Mouse (Mus musculus) myocyte (in vitro differentiated cells): ENCODE measurements around the gene Usp46. TPM values are rescaled to one million over a fixed set of nuclear protein-coding genes. Genes with fewer than 3 reads are reported as not detected.

Experiments
- H3K27me3 ChIP-seq: one replicate; pipeline ENCODE4 v1.6.1; 2011; ENCODE audit not compliant: control insufficient read depth, insufficient read depth, insufficient read length
- H3K36me3 ChIP-seq: one replicate; pipeline ENCODE4 v1.6.1; 2011; ENCODE audit not compliant: control insufficient read depth, insufficient read depth
- H3K4me2 ChIP-seq: one replicate; pipeline ENCODE4 v1.6.1; 2011; ENCODE audit warnings: low read depth, control low read depth
- H3K4me3 ChIP-seq: one replicate; pipeline ENCODE4 v1.5.1; 2011; ENCODE audit warnings: mild to moderate bottlenecking, control low read depth, moderate library complexity
- H3K79me2 ChIP-seq: one replicate; pipeline ENCODE4 v1.6.1; 2011; ENCODE audit not compliant: control insufficient read depth, insufficient read depth
- H3ac ChIP-seq: one replicate; pipeline ENCODE4 v1.6.1; 2011; ENCODE audit not compliant: control insufficient read depth, insufficient read length
- CEBPB ChIP-seq: IDR thresholded peaks from 2 replicates; pipeline ENCODE4 v1.6.1; 2011; ENCODE audit warnings: mild to moderate bottlenecking, moderate library complexity; ENCODE audit not compliant: poor library complexity, insufficient read depth, severe bottlenecking
- E2F4 ChIP-seq: IDR thresholded peaks from one replicate; pipeline ENCODE4 v1.6.1; 2011; ENCODE audit warnings: mild to moderate bottlenecking, control low read depth, moderate library complexity; ENCODE audit not compliant: insufficient read depth
- MAX ChIP-seq: IDR thresholded peaks from one replicate; pipeline ENCODE4 v1.6.1; 2011; ENCODE audit warnings: low read depth, mild to moderate bottlenecking, control low read depth
- MYOD1 ChIP-seq, 3 experiments: IDR thresholded peaks; one replicate each; pipeline ENCODE4 v1.6.1; 2011; ENCODE audit warnings: control low read depth in 2 of 3, low read depth in 2 of 3, mild to moderate bottlenecking in 2 of 3, moderate library complexity in 1 of 3; ENCODE audit not compliant: insufficient read length in 2 of 3, control insufficient read depth in 1 of 3
- MYOG ChIP-seq, 3 experiments: IDR thresholded peaks; one replicate each; pipeline ENCODE4 v1.6.1; 2011; ENCODE audit warnings: control low read depth in 2 of 3, low read depth in 2 of 3, mild to moderate bottlenecking in 2 of 3; ENCODE audit not compliant: insufficient read length in 2 of 3, control insufficient read depth in 1 of 3, insufficient read depth in 1 of 3
- POLR2A ChIP-seq: IDR thresholded peaks from one replicate; pipeline ENCODE4 v1.6.1; 2011; ENCODE audit warnings: low read depth, mild to moderate bottlenecking, control low read depth, moderate library complexity; ENCODE audit not compliant: insufficient read length
- POLR2AphosphoS2 ChIP-seq: IDR thresholded peaks from one replicate; pipeline ENCODE4 v1.6.1; 2011; ENCODE audit warnings: low read depth, control low read depth; ENCODE audit not compliant: insufficient read length
- REST ChIP-seq: IDR thresholded peaks from one replicate; pipeline ENCODE4 v1.6.1; 2011; ENCODE audit warnings: mild to moderate bottlenecking, control low read depth, moderate library complexity; ENCODE audit not compliant: insufficient read depth, insufficient read length
- SRF ChIP-seq: IDR thresholded peaks from one replicate; pipeline ENCODE4 v1.6.1; 2011; ENCODE audit warnings: low read depth; ENCODE audit not compliant: control insufficient read depth, insufficient read length
- TCF12 ChIP-seq: IDR thresholded peaks from one replicate; pipeline ENCODE4 v1.6.1; 2011; ENCODE audit warnings: mild to moderate bottlenecking, control low read depth; ENCODE audit not compliant: poor library complexity, insufficient read depth, severe bottlenecking
- TCF3 ChIP-seq: IDR thresholded peaks from one replicate; pipeline ENCODE4 v1.6.1; 2011; ENCODE audit warnings: low read depth, control low read depth; ENCODE audit not compliant: insufficient read length
- USF1 ChIP-seq: IDR thresholded peaks from one replicate; pipeline ENCODE4 v1.6.1; 2011; ENCODE audit warnings: low read depth, mild to moderate bottlenecking, control low read depth, moderate library complexity
- polyA plus RNA-seq: library from polyadenylated mRNA; unstranded; fragments of >200 nt; fragmentation: generic; extraction: Trizol; gene quantifications from one replicate; pipeline ENCODE4 v1.2.1, GENCODE M21; 2012; ENCODE audit warnings: missing spikeins

Gene Usp46
- polyA plus RNA-seq: 6.1 TPM

GRCm38 (mm10) chr5:74067831-74068713 lies at the start of gene Usp46:
TSS of gene Usp46 (minus strand) at chr5:74068431.
- Histone ChIP-seq H3K27me3 (no peaks in the 10 kb centered on the region), H3K4me3 (peak within 1 kb of the TSS; percentile 43), H3K36me3 (no peaks in the 10 kb centered on the region), H3K79me2 (peaks cover 4% of the 10 kb centered on the region), H3K4me2 (peak within 1 kb of the TSS; percentile 86), H3ac (peak within 1 kb of the TSS; percentile 98)
- no peak for TF ChIP-seq SRF
- TF ChIP-seq POLR2AphosphoS2: peak; percentile 98
- no peak for TF ChIP-seq USF1
- no peak for TF ChIP-seq TCF12
- TF ChIP-seq MYOD1 (IDR thresholded peaks at IDR 0.05; ENCODE audit: control insufficient read depth in 1 of 3, insufficient read length in 2 of 3, low read depth in 2 of 3): no peak
- no peak for TF ChIP-seq CEBPB
- TF ChIP-seq REST: peak; percentile 67
- TF ChIP-seq POLR2A: peak; percentile 97
- TF ChIP-seq MAX: no peak
- no peak for TF ChIP-seq E2F4
- TF ChIP-seq MYOG (IDR thresholded peaks at IDR 0.05; ENCODE audit: control insufficient read depth in 1 of 3, insufficient read depth in 1 of 3, insufficient read length in 2 of 3, low read depth in 2 of 3): no peak
- TF ChIP-seq TCF3: no peak

GRCm38 (mm10) chr5:74113961-74114689 lies 45.9 kb upstream of the Usp46 start:
- TF ChIP-seq MYOG (IDR thresholded peaks at IDR 0.05; ENCODE audit: control insufficient read depth in 1 of 3, insufficient read depth in 1 of 3, insufficient read length in 2 of 3, low read depth in 2 of 3): no peak
- TF ChIP-seq SRF: no peak
- TF ChIP-seq TCF3: no peak
- no peak for TF ChIP-seq POLR2AphosphoS2
- no peak for TF ChIP-seq MAX
- no peak for TF ChIP-seq CEBPB
- no peak for TF ChIP-seq USF1
- H3ac ChIP-seq: no peak overlapping the region
- no peaks in the 10 kb centered on the region for H3K36me3 ChIP-seq
- no peaks in the 10 kb centered on the region for H3K79me2 ChIP-seq
- H3K27me3 ChIP-seq: no peaks in the 10 kb centered on the region
- no peak overlapping the region for H3K4me3 ChIP-seq
- no peak overlapping the region for H3K4me2 ChIP-seq

GRCm38 (mm10) chr5:74105445-74105844 lies 37.2 kb upstream of the Usp46 start:
- H3K36me3 ChIP-seq: no peaks in the 10 kb centered on the region
- no peak overlapping the region for H3K4me3 ChIP-seq
- no peak overlapping the region for H3ac ChIP-seq
- TF ChIP-seq CEBPB: no peak
- no peak for TF ChIP-seq E2F4
- TF ChIP-seq USF1: no peak
- TF ChIP-seq POLR2AphosphoS2: no peak
- no peak for TF ChIP-seq MYOD1 (IDR thresholded peaks at IDR 0.05; ENCODE audit: control insufficient read depth in 1 of 3, insufficient read length in 2 of 3, low read depth in 2 of 3)
- TF ChIP-seq REST: no peak
- no peak for TF ChIP-seq SRF
- no peak for TF ChIP-seq MYOG (IDR thresholded peaks at IDR 0.05; ENCODE audit: control insufficient read depth in 1 of 3, insufficient read depth in 1 of 3, insufficient read length in 2 of 3, low read depth in 2 of 3)
- TF ChIP-seq POLR2A: no peak
- no peak for TF ChIP-seq TCF12
- no peak for TF ChIP-seq TCF3
- TF ChIP-seq MAX: no peak
- no peaks in the 10 kb centered on the region for H3K27me3 ChIP-seq
- no peaks in the 10 kb centered on the region for H3K79me2 ChIP-seq
- no peak overlapping the region for H3K4me2 ChIP-seq

GRCm38 (mm10) chr5:74101761-74102160 lies 33.5 kb upstream of the Usp46 start:
- Histone ChIP-seq H3K36me3 (no peaks in the 10 kb centered on the region), H3K27me3 (no peaks in the 10 kb centered on the region), H3K79me2 (no peaks in the 10 kb centered on the region), H3ac (no peak overlapping the region), H3K4me3 (no peak overlapping the region), H3K4me2 (no peak overlapping the region)
- TF ChIP-seq TCF12 (no peak), E2F4 (no peak), USF1 (no peak), TCF3 (no peak), POLR2A (no peak), SRF (no peak), MYOD1 (IDR thresholded peaks at IDR 0.05; ENCODE audit: control insufficient read depth in 1 of 3, insufficient read length in 2 of 3, low read depth in 2 of 3) (no peak), POLR2AphosphoS2 (no peak), MAX (no peak)

GRCm38 (mm10) chr5:74099046-74099445 lies 30.8 kb upstream of the Usp46 start:
- Histone ChIP-seq H3ac (no peak overlapping the region), H3K4me3 (no peak overlapping the region), H3K4me2 (no peak overlapping the region), H3K36me3 (peaks cover 10% of the 10 kb centered on the region), H3K27me3 (no peaks in the 10 kb centered on the region), H3K79me2 (peaks cover 5% of the 10 kb centered on the region)
- no peak for TF ChIP-seq MYOD1 (IDR thresholded peaks at IDR 0.05; ENCODE audit: control insufficient read depth in 1 of 3, insufficient read length in 2 of 3, low read depth in 2 of 3)
- no peak for TF ChIP-seq SRF
- no peak for TF ChIP-seq E2F4
- TF ChIP-seq TCF12: no peak
- TF ChIP-seq USF1: no peak
- TF ChIP-seq MAX: no peak
- no peak for TF ChIP-seq REST
- no peak for TF ChIP-seq MYOG (IDR thresholded peaks at IDR 0.05; ENCODE audit: control insufficient read depth in 1 of 3, insufficient read depth in 1 of 3, insufficient read length in 2 of 3, low read depth in 2 of 3)
- no peak for TF ChIP-seq CEBPB
- no peak for TF ChIP-seq TCF3
- TF ChIP-seq POLR2AphosphoS2: no peak
